Mouse (Mus musculus) neural tube, embryonic 10.5 days (tissue): ENCODE results near the gene Slc6a6.

Experiments
- DNase-seq: peaks from one replicate; pipeline ENCODE4 v3.0.0-alpha.2; 2017; ENCODE audit warnings: low spot score; ENCODE audit errors: extremely low spot score

Slc6a6 gene

DNA sequence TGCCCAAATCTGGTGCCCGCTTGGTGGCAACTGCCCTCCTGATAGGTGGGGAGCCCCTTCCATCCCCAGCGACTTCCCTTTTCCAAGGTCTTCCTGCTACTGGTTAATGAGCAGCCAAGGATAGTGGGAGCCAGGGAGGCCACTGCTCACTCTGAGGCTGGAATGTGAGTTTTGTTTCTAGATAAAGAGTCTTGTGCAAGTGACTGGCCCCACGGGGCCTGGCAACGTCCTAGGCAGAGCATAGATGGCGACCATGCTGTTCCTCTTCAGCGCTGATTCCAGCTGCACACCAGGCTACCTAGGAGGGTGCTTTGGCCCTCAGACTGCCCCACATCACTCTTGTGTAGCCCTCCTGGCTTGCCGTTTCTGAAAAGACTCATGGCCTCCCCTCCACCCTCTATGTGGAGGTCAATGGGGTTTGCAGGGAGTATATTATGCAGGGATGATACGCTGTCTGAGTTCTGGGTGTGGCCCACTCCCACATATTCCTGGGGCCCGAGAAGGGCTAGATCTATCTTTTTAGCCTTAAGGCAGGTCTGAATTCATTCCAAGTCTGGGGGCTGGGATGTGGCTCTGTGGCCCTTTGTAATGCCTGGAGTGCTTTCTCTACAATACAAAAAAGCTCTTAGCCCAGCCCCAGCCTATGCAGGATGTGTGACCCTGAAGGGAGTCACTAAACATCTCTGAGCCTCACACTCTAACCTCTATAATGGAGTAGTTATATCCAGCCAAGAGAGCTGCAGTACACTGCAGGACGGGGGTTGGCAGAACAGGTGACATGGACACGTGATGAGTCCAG is 17.2 kb downstream of the Slc6a6 start:
- no peak for DNase-seq

DNA sequence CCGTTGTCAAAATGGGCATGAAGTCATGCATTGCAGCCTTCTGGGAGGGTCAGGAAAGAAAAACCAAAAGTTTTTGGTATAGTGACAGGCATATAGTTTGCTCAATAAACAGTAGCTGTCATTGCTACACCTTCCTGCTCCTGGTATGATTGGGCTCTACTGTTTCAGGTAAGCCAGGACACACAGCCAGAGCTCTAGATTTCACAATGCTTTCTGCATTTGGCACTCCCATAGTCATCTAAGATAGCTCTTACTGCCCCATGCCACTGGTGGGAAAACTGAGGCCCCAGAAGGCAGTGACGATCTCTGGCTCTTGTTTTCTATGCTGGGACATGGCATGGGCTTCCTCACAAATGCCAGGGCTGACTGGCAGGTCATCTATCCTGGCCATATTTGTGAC is 19.6 kb downstream of the Slc6a6 start:
- DNase-seq = no peak

DNA sequence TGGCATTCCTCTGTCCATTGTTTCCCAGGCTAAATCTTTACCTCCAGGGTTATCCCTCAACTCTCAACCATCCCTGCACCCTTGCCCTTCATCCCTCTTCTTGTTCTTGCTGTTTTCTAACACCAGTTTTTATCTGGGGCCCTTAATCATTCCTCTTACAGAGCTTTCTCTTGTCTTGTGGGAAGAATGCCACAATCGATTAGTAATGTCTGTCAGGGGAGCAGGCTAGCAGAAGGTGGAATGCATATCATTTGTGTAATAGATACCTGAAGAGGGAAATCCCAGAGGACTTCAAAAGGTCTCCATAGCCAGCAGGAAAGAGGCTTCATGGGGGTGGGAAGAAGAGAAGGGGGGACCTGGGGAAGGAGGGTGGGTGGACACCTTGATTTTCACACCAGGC is 20.6 kb downstream of the Slc6a6 start:
- DNase-seq = no peak

DNA sequence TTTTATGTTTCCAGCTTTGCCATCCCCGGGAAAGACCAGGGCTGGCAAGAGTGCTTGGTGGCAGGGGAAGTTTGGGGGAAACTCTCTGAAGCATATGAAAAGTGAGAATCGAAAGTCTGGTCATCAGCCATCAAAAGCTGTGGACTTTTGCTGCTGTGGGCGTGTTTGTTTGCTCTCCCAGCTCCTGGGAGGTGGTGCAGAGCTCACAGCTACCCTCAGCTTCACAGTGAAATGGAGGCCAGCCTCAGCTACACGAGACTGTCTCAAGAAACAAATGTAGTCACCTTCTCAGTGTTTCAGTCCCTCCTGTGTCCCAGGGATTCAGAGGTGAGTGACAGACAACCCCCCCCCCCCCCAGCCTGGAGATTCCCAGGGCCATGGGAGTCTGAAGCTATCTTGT is 21.8 kb downstream of the Slc6a6 start:
- DNase-seq = no peak

DNA sequence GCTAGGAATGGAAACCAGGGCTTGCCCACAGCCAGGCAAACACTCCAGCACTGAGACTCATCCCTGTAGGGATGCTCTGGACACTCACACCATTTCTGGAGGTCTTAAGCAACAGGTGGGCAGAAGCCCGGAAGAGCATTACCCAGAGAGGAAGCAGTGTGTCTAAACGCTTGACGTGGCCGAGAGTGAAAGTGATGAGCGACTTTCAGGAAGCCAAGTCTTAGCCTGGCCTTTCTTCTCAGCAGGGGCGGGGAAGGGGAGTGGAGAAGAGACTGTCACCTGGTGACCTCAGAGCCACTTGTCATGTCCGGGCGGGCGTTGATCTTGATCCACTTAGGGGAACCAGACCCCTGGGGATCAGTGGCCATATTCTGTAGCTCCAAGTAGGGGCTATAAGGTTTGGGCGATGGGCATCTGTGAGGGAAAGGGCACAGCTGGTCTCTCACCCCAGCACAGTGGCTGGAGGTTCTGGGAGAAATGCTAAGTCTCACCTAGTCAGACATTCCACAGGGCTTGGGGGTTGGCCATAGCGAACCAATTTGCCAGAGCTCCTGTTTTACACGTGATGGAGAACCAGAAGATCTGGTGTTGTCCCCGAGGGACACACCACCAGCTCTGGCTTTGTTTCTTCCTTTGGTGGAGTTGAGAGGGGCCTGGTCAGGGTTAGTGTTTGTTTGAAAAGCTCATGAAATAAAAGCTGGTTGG is 22.4 kb downstream of the Slc6a6 start:
- no peak for DNase-seq

DNA sequence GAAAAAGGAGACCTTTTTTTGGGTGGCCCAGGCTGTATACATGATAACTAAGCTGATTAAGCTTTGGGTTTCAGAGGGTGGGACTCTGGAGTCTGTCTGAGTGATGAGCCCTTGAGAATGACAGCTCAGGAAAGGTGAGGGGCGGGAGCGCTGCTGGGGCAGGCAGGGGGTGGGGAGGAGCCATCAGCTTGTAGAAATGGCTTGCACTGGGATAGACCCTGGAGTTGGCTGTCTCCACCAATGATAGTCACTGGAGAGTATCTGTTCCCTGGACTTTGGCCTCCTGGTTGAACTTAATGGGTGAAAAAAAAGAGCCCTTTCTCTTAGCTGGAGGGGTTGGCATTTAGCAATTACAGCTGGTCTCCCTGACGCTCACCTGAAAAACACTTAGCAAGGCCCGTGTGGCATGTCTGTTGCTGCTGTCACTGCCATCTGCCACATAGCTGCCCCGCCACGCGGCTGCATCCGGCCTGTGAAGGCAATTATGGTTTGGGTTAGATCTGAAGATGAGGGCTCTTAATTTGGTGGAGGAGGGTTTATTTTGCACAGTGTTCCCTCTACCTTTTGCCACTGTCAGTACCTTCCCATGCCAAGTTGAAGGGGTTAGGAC is 23.5 kb downstream of the Slc6a6 start:
- no peak for DNase-seq

DNA sequence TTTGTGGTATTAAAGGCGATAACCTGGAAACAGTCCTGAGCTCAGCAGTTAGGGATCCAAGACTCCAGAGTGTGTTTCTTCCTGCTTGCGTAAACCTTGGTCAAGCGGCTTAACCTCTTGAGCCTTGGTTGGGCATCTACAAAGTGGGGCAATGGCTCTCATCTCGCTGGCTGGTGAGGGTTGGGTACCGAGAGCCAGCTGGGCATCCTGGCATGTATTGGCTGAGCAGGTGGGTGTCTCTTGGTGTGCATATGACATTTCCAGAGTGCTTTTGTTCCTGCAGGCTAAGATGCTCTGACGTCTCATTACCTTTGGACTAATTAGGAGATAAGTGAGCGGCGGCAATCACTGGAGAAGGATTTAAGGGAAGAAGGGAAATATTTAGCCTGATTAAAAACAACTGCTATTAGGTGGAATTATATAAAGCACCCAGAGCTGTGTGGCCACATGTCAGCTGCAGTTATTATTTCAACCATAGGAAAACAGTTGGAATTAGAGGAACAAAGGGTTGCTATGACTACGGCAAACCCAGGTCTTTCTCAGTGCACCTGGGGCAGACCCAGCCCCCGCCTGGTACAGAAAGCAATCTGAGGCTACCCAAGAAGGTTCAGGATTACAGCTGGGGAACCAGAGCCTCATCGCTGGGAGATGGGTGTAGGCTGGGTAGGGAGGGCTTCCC is 24.2 kb downstream of the Slc6a6 start:
- DNase-seq = no peak

DNA sequence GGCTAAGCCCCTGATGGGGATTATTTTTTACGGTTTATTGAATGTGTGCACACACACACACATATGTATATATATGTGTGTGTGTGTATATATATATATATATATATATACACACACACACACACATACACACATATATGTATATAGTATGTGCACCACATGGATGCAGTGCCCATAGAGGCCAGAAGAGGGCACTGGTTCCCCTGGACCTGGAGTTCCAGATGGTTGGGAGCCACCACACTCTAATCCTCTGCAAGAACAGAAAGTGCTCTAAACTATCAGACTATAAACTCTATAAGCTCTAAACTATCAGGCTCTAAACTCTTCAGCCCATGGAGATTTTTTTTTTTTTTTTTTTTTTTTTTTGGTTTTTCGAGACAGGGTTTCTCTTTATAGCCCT is 25.1 kb downstream of the Slc6a6 start:
- no peak for DNase-seq

DNA sequence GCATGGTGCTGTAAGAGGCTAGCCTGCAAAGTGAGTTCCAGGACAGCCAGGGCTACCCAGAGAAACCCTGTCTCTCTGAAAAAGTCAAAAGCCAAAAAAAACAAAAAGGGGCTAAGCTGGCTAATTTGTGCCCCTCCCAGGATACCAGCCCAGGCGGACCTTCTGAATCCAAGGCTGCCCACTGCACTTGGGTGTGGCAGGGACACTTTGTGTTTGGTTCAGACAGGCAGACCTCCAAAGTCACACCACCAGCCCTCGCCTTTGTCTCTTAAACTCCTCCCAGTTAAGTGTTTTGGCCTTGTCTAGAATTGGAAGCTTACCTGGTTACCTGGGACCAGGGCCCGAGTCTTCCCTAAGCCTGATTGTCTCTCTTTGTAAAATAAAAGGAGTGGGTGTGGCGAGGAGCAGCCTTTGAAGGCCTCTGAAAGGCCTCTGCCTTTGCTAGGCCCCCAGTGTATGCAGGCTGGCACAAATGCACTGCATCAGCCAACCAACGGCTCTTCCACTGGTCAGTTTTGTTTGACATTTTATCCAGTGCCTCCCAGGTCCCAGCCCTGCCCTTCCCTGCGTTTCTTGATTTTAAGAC is 26.6 kb downstream of the Slc6a6 start:
- no peak for DNase-seq

DNA sequence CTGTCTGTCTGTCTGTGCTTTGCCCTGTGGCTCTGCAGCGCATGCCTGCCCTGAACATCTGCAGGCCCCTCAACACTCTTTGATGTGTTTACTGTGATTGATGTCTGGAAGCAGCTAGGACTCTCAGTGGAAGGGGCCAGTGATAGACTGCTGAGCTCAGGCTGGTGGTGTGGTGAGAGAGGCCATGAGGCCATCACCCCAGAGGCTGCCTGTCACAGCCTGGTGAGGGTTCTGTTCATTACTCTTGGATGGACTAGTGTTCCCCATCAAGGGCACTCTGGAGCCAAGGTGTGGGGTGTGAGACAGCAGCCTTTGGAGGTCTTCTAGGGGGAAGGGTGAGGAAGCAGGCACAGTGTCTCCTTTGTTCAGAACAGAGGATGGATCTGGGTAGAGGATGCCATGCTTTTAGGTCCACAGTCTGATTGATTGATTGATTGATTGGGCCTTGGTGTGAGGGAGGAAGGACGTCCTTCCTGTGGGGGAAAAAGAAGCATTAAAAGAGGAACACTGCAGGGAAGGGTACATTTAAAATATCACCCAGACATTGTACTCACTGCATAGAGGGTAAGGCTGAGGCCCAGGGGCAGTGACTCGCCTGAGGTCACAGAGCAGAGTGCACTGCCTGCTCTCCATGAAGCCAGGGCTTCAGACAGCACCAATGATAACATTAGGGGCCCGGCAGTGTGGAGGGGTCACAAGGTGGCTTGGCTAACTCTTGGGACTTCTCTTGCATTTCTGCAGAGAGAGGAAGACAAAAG is 28.4 kb downstream of the Slc6a6 start:
- DNase-seq = peak; percentile 49

DNA sequence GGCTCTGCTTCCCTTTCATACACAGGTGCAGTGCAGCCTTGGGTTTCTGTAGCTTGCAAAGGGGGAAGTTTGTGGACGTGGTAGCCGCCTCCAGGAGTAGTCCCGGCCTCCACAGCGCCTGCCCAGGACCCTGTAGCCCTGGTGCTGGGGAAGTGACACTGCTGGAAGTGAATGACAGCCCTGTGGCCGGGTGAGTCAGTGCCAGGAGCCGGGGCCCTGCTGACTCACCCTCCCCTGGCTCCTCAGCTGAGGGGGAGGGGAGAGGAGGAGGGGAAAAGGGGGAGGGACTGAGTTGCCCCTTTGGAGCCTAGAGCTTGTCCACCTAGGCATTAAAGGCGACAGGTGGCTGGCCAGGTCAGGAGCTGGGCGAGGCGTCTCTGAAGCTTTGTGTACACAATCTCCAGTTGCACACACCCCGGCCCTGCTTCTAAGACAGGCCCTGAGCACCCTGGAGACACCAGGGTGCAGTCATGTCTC is 29.0 kb downstream of the Slc6a6 start:
- peak; percentile 69 for DNase-seq

DNA sequence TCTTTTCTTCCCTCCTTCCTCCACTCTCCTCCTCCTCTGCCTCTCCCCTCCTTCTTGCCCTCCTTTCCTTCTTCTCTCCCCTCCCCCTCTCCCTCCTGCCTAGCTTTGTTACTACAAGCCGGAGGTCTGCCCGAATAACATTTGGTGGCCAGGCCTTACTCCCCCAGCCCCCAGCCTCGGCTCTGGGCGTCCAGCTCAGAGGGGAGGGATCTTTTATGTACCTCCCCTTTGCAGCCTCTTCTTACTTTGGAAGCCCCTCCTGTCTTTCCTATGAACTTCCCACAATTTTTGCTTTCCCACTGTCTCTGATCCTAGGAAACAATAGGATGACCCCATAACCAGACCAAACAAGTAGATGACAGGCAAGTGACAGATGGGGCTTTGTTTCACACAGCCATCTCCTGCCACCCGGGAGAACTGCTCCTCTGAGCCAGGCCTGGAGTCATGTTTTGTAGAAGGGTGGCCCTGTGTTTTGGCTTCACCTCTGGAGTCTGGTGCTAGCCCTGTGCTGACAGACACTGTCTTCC is 29.6 kb downstream of the Slc6a6 start:
- DNase-seq = no peak

DNA sequence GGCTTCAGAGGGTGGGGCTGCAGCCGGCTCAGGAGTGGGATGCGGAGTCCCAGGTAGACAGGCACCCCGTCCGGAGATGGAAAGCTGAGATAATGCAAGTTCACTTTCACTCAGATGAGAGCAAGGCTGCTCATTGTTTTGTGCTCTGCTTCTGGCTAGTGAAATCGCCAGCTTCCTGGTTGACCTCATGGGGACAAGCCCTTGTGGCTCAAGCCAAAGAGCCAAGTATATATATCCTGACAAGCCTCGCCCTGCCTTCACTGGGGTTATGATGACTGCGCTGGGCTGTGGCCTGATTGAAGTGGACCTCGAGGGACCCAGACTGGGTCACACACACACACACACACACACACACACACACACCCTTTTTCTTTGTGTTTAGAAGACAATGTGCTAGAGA is 31.2 kb downstream of the Slc6a6 start:
- no peak for DNase-seq

DNA sequence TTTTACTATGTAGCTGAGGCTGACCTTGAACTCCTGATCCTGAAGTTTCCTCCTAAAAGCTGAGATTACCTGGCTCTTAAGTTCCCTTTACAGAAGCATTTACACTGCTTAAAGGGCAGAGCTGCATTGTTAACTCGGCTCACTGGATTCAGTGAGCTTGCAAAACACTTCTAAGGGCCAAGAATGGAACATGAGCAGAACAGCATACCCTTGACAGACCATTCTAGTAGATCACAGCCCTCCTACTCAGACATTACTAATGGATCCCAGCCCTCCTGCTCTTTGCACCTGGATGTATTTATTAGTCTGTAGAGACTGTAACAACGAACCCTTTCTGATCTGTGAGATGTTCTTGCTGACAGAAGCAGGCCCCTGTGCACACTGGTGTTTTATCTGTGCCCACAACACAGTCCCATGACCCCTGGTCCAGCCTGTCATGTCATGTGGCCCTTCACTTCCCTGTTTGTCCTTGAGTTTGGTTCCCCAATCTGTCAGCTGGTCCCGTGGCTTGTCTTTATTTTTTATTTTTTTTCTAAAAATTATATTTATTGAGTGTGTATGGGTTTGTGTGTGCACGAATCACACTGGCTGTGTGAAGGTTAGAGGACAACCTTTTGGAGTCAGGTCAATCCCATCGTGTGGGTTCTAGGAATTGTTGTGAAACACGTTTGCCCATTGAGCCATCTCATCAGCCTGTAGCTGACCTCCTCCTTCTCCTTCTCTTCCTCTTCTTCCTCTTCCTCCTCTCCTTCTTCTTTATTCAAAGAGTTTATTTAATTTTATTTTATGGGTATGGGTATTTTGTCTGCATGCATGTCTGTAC is 32.3 kb downstream of the Slc6a6 start:
- DNase-seq = no peak

DNA sequence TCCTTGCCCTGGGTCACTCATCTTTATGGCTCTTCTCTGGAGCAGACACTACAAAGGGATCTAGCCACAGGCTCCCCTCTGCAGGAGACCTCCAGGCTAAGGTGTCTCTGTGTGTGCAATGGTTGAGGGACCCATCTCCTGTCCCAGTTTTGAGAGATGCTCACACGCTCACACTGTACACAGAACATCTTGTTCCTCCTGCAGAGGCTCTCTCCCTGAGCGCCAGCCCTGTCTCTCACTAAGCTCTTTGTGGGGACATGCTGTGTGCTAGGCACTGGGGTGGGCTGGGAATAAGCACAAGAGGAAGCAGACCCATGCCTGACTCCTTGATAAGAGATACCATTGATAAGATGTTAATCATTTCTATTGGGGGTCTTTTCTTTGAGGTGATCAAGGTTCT is 34.2 kb downstream of the Slc6a6 start:
- no peak for DNase-seq

DNA sequence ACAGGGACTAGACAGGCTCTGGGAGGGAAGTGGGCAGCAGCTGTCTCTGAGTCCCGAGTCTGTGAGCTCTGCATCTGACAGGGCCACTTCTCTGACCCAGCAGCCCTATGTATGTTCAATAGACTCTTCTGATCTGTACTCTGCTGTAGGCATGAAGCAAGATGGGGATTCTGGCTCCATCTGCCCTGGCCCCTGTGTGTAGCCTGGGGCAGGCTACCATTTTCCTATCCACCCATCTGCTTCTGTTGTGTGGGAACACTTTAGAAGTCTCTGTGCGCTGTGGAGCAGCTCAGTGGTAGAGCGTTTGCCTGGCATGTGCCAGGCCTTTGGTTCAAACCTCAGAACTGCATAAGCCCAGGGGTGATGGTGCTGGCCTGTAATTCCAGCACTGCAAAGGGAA is 34.8 kb downstream of the Slc6a6 start:
- no peak for DNase-seq

DNA sequence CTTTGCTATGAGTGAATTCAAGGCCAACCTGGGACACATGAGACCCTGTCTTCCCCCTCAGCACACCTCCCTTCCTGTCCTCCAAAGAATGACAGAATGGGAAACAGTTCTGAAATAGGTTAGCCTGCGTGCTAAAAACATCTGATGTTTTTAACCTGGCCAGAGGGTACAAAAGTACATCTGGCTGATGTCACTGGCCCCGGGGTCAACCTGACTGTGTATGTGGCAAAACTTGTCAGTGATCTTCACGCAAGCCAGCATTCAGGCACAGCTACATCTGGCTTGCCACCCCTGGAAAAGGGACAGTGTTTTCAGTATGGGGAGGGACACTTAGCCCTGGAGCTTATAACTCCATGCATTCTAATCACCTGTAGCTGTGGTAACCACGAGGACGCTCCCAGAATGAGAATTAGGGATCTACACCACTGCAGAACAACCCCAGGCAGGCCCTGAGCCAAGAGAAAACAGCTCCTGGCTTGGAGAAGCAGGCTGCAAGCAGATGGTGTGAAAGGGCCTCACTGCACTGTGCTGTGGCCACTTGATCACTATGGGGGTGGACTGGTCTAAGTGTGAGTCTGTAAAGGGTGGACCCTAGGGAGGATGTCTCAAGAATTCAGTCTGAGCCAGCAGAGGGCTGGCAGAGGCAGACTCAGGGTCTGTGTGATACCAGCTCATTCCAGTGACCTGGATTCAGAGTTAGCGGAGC is 35.3 kb downstream of the Slc6a6 start:
- DNase-seq = no peak

DNA sequence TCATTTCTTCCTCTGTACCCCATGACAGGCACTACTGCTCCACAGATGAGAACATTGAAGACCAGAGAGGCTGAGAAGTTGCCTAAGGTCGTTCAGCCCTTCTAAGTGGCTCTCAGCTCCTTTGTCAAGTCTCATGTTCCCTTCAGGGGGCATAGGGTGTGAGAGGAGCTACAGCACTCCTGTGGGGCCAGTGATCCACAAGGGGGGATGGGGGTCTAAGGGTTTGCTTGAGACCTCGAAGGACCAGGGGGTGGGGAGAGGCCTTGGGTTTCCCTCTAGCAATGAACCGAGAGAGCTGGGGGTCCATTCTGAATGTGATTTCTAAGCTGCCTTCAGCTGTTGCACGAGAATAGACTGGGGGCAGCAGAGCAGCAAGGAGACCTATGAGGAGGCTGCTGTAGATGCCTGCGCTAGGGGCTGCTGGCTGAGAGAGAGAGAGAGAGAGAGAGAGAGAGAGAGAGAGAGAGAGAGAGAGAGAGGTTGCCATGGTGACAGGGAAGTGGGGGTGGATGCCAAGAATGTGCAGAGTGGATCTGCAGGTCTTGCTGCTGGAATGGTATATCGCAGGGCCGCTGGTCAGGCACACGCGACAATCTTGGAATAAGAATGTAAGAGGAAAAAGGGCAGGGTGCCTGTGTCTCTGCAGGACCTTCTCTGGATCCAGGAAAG is 36.1 kb downstream of the Slc6a6 start:
- peak; percentile 57 for DNase-seq
